Mouse (Mus musculus) MEL (cell line): Measurements from ENCODE around the gene Serpina1b.
"Not testable (repeated sequence)": the region's sequence is repeated elsewhere in the genome, so short reads cannot be mapped to it uniquely, and the experiment has no call there.

ENCODE experiments used
- CHD1 ChIP-seq: IDR thresholded peaks from 2 replicates; pipeline ENCODE4 v1.6.1; 2012; ENCODE audit warnings: low read depth, mild to moderate bottlenecking, inconsistent platforms, low read length, improper control_type of control experiment
- CTCF ChIP-seq, 3 experiments: IDR thresholded peaks in 2 of 3; conservative IDR thresholded peaks in 1 of 3; 2 replicates each; pipeline ENCODE4 v1.5.1; 2011 to 2012; ENCODE audit warnings: low read length in 3 of 3, low read depth in 2 of 3, mild to moderate bottlenecking in 2 of 3, improper control_type of control experiment in 1 of 3, inconsistent platforms in 1 of 3, mixed read lengths in 1 of 3, moderate library complexity in 1 of 3; ENCODE audit not compliant: control insufficient read depth in 1 of 3, insufficient read depth in 1 of 3, poor library complexity in 1 of 3, severe bottlenecking in 1 of 3
- MEF2A ChIP-seq: IDR thresholded peaks from 2 replicates; pipeline ENCODE4 v1.6.1; 2014; ENCODE audit warnings: low read depth, mild to moderate bottlenecking, inconsistent platforms, low read length, improper control_type of control experiment; ENCODE audit not compliant: poor library complexity, insufficient replicate concordance, severe bottlenecking; ENCODE audit errors: extremely low read depth
- SIN3A ChIP-seq: IDR thresholded peaks from 2 replicates; pipeline ENCODE4 v1.6.1; 2012; ENCODE audit warnings: low read length, improper control_type of control experiment, inconsistent platforms
- SMC3 ChIP-seq: IDR thresholded peaks from 2 replicates; pipeline ENCODE4 v1.6.1; 2011; ENCODE audit warnings: low read depth, low read length, improper control_type of control experiment
- UBTF ChIP-seq: IDR thresholded peaks from 2 replicates; pipeline ENCODE4 v1.6.1; 2012; ENCODE audit warnings: low read depth, mild to moderate bottlenecking, inconsistent platforms, low read length, improper control_type of control experiment, moderate library complexity, borderline replicate concordance; ENCODE audit not compliant: insufficient read depth

DNA sequence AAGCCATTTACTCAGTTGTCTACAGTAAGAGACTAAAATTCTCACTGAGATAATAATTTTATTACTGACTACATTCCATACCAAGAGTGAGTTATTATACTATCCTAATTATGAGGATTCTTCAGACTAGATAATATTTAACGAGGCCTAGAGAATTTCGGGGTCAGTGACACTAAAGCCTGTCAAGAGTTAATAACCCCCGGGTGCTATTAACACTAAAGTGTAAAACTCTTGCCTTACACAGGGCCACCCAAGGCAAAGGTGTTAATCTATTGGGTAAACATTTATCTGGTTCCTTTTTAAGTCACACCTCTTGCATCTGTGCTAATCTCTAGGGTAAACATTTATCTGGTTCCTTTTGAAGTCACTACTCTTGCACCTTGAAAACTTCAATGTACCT is 69.9 kb downstream of the Serpina1b start:
- not testable (repeated sequence) for TF ChIP-seq MEF2A; CTCF (IDR thresholded peaks at IDR 0.05 in 2 of 3, conservative IDR thresholded peaks at IDR 0.05 in 1 of 3; ENCODE audit: control insufficient read depth in 1 of 3, insufficient read depth in 1 of 3, low read depth in 2 of 3, low read length in 3 of 3, poor library complexity in 1 of 3, severe bottlenecking in 1 of 3); SMC3; UBTF; CHD1; SIN3A
